Mouse (Mus musculus) cerebellum, adult 9-11 months (tissue): ENCODE results near the gene Gm32742.

ENCODE experiments used
- DNase-seq: peaks from one replicate; pipeline ENCODE4 v3.0.0; 2022

Gm32742 gene

GRCm38 (mm10) chr9:51165312-51166180 is at the start of gene Gm32742:
Gene Gm32742 (minus strand): TSS chr9:51165517.
- DNase-seq = no peak

- DNase-seq = no peak
Observed at GRCm38 (mm10) chr9:51213729-51214237, 48.5 kb upstream of the Gm32742 start.

DNA sequence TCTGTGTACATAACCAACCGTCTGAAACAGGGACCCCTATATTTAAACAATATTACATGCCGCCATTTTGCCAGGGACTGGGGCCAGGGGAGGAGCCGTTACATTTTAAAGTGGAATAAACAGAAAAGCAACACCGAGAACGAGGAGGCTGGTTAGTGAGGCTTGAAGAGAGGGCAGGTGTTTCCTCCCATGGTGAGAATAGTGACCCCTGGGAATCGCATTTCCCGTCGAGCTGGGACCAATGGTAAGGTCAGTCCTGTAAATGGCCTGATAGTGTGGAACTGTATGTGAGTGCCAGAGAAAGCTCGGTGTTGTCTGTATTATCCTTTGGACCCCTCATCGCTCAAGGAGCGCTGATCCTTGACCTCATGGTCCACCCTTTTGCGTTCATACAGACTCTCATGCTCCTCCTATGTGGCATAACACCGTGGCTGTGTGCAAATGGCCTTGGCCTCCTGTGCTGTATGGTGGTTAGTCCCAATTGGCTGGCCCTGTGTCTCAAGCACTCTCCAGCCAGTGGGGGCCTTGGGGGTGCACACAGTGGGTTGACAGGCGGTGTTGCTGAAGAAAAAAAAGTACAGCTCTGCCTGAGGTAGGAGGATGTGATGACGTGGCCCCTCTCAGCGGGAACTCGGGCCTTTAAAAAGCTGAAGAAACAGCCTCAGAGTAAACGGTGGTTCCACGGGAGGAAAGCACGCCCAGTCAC is 47.9 kb upstream of the Gm32742 start, which contains the start of gene Pou2af1:
TSS of gene Pou2af1 (plus strand) at position 686 of the 706 bp plus-strand sequence.
- no peak for DNase-seq

GRCm38 (mm10) chr9:51211191-51211590 is 45.9 kb upstream of the Gm32742 start:
- DNase-seq = no peak

GRCm38 (mm10) chr9:51208974-51209332 is 43.6 kb upstream of the Gm32742 start:
- DNase-seq = no peak

DNA sequence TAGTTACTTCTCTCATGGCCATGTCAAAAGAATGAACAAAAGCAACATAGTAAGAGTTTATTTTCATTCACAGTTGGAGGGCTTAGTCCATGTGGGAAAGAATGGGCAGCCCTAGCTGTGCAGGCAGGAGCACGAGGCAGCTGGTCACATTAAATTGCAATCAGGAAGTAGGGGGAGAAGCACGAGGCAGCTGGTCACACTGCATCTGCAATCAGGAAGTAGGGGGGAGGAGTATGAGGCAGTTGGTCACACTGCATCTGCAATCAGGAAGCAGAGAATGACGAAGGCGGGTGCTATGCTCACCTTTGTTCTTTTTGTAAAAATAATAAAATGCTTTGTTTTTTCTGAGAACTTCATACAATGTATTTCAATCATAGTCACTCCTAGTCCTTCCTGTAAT is 29.5 kb upstream of the Gm32742 start:
- DNase-seq = no peak

DNA sequence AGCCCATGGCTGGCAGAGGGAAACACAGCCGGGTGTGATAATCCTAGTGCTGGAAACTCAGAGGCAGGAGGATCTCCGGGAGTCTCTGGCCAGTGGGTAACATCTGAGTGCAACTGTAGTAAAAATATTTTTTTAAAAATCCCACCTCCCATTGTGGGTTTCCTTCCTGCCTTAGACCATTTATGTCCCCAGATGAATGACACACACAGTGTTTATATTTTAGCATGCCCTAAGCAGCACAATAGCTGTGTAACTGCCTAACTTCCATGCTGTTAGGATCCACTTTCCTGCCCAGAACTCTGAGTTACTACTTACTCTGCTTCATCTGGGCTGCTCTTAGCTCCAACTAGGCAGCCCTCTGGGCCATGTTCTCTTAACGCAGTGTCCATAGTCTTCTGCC is 25.3 kb upstream of the Gm32742 start:
- no peak for DNase-seq

- no peak for DNase-seq
Observed at GRCm38 (mm10) chr9:51185871-51186270, 20.6 kb upstream of the Gm32742 start.

DNA sequence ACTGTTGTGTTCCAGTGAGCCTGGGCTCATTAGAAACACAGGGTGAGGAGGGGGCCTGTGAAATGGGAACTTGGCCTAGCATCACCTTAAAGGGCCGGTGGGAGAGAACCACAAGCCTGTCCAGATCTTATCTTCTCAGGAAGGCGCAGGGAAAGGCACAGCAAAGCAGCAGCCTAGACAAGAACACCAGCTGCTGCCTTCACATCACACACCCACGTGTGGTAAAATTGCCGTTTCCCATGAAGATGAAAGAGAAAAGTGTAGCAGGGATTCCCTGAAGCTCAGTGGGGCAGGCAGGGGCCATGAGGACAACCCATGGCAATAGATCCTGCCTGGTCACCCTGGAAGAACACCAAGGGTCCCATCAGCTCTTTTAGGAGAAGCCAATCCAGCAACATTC is 20.1 kb upstream of the Gm32742 start:
- DNase-seq = no peak

- DNase-seq = no peak
Observed at GRCm38 (mm10) chr9:51182716-51183710, 17.7 kb upstream of the Gm32742 start.

- DNase-seq = peak; percentile 93
Observed at GRCm38 (mm10) chr9:51180621-51181020, 15.3 kb upstream of the Gm32742 start.

DNA sequence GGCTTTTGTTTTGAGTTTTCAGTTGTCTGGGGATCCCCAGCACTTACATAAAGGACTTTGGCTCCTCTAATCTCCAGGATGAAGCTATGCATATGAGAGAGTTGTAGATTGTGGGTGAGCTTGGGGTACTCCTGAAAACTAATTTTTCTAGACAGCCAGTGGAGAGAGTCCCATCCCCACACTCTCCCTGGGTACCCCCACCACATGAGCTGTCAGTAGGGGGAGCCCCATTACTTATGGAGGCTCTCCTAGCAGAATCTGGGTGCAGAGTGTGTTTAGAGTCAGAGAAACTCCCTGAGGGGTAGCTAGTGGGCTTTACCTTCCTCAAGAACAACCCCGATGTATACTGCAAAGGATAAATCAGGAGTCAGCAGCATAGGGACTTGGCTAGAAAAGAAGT is 13.0 kb upstream of the Gm32742 start:
- DNase-seq = no peak

DNA sequence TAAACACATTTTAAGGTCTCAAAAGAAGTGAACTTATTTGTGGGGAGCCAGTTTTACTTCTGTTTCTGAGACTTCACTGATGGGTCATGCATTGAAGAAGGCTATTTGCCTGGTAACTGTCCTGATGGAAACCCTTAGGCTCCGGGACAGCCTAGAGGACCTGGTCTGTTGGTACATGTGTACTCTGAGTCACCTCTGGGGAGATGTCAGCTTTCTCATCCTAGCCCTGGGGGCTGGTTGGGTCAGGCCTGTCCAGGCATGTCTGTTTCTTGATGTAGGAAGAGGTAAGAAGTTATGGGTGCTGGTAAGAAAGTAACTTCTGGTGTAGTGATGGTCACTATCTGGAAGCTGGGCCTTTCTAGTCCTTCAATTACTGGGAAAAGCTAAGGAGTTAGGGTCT is 10.4 kb upstream of the Gm32742 start:
- DNase-seq = no peak

DNA sequence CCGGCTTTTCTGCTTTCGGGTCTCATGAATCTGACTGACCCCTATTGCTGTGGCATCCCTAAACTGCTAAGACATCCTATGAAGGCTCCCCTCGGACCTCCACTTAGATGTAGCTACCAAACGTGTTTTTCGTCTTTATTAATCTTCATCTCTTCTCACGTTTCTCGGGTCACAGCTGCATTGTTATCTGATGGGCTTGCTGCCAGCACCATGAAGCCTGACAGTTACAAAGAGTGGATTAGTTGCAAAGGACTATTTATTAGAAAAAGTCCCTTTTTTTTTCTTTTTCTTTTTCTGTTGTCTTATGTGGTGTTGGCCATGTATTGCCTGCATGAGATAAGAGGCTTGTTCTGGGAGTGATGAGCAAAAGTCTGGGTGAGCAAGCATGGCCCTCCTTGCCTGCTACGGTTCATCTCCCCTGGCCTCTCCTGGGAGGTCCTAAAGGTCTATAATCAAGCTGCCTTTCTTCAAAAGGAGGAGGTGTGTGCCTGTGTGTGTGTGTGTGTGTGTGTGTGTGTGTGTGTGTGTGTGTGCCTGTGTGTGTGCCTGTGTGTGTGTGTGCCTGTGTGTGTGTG is 9.7 kb upstream of the Gm32742 start:
- DNase-seq = no peak

- no peak for DNase-seq
Observed at GRCm38 (mm10) chr9:51170298-51170697, 5.0 kb upstream of the Gm32742 start.

GRCm38 (mm10) chr9:51169133-51169532 is 3.8 kb upstream of the Gm32742 start:
- no peak for DNase-seq

- DNase-seq = no peak
Observed at GRCm38 (mm10) chr9:51168698-51169097, 3.4 kb upstream of the Gm32742 start.

GRCm38 (mm10) chr9:51167954-51168353 is 2.6 kb upstream of the Gm32742 start:
- no peak for DNase-seq

DNA sequence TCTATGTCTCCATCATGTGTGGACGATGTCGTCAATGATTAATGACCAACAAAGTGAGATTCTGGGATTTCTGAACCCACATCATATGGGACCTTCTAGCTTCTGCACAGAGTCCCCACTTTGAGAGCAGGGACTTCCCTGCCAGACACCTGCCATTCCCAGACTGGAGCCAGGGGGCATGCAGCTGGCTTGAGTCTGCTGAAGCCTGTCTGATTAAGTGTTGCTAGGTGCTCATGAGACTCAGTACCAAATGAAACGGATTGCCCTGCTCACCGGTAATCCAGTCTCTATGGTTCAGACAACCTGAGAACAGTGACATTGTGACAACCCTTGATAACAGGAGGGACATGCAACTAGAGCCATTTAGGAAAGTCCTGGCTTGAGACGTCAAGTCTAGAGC is 1.3 kb downstream of the Gm32742 start:
- DNase-seq = no peak

DNA sequence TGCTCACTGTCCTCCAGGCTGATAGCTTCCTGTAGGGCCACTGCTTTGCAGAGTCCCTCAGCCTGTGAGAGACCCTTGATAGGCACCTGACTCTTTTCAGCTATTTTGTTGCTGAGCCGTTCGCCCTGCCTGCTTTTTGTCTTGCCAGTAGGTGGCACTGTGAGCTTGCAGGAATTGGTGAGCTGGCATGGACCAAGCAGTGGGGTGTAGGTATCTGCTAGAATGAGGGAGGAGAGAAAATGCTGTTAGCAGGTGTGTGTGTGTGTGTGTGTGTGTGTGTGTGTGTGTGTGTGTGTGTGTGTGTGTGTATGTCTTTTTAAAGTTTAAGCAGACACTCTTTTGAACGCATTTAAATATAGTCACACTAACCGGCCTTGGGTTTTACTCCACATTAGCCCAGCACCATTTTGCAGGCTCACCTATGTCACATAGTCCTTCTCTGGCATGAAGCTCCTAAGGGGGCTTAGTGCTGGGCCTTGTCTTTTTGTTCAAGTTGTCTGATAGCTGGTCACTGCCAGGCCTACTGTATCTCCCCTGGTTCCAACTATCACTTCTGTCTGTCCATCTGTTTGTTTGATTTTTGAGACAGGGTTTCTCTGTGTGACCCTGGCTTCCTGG is 3.4 kb downstream of the Gm32742 start:
- DNase-seq = peak; percentile 66

GRCm38 (mm10) chr9:51152079-51152752 is 13.1 kb downstream of the Gm32742 start:
- DNase-seq = peak; percentile 51
